2 mouse cellular contexts compared by ENCODE assay signal in the genomic region with DNA sequence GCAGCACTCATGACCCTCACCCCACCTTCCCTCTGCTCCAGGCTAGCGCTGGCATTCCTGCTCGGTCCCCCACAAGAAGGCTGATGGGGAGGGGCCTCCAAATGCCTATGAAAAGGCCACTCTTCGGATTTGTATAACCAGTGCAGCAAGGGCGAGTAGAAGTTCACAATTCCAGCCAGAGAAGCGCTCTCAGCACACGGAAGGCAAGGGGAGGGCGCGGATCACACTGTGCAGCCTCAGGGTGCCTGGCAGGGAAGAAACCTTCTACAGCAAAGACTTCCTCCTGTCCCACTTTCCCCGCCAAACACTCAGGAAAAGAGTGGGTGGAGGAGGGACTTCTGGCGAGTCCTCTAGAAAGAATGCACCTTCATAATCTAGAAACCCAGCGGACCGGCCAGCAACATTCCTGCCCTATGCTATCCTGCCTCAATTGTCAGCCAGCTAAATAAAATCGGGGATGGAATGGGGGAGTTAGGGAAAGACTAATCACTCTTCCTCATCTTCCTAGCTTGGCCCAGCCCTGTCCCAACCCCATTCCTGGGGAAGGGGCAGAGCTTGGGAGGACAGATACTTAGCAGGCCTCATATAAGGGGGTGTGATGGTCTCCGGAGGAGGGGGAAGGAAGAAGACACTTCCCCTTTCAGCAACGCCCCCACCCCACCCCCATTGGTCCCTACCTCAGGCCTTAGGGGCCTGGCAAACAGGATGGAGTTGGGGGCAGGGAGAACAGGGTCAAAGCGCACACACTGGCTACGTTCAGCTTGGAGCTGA.
TF ChIP-seq lines count a peak whose summit lies in the region.

No protein-coding gene starts in this region.

TF ChIP-seq in C2C12, 6 proteins besides CTCF, POLR2A, EP300 and RAD21:
- TF ChIP-seq USF1 (IDR thresholded peaks at IDR 0.05; ENCODE audit: low read depth) (no peak), MAX (IDR thresholded peaks at IDR 0.05) (no peak), CEBPB (IDR thresholded peaks at IDR 0.05; ENCODE audit: low read depth) (no peak), FOSL1 (IDR thresholded peaks at IDR 0.05; ENCODE audit: insufficient read depth, low read length, poor library complexity, severe bottlenecking) (no peak), MYOG (IDR thresholded peaks at IDR 0.05; ENCODE audit: control insufficient read depth, extremely low read depth, insufficient read length) (no peak), MYOD1 (IDR thresholded peaks at IDR 0.05; ENCODE audit: control insufficient read depth, insufficient read length, low read depth) (no peak)

TF ChIP-seq in ES-E14, 5 proteins besides CTCF, POLR2A, EP300 and RAD21:
- TF ChIP-seq ZNF384 (IDR thresholded peaks at IDR 0.05; ENCODE audit: low read depth, low read length) = no peak
- TF ChIP-seq HCFC1 (IDR thresholded peaks at IDR 0.05; ENCODE audit: borderline replicate concordance, insufficient read depth, low read length) = no peak
- no peak for TF ChIP-seq CHD2 (IDR thresholded peaks at IDR 0.05; ENCODE audit: low read depth, low read length)
